Mouse (Mus musculus) bone marrow macrophage, adult 2 months (primary cell): ENCODE data around the gene Ppp6r3.

Experiments used
- CTCF ChIP-seq: IDR thresholded peaks from 2 replicates; pipeline ENCODE4 v1.5.1; 2012; ENCODE audit warnings: low read depth, mild to moderate bottlenecking, low read length, moderate library complexity
- POLR2A ChIP-seq: IDR thresholded peaks from 2 replicates; pipeline ENCODE4 v1.6.1; 2012; ENCODE audit warnings: mild to moderate bottlenecking, low read depth, low read length, borderline replicate concordance

GRCm38 (mm10) chr19:3424214-3424613, 151.3 kb downstream of the Ppp6r3 start:
- TF ChIP-seq CTCF (no peak), POLR2A (no peak)
